Mouse (Mus musculus) hindbrain, embryonic 10.5 days (tissue): ENCODE results near the gene Arhgap22. TPM values are rescaled to one million over a fixed set of nuclear protein-coding genes. Genes with fewer than 3 reads are reported as not detected.

Experiments
- DNase-seq: peaks from one replicate; pipeline ENCODE4 v3.0.0-alpha.2; 2017; ENCODE audit warnings: low spot score
- H3K27ac ChIP-seq: fragments of 300-500 bp; sonication (generic); 2 replicates; pipeline ENCODE4 v1.5.1; 2016; ENCODE audit warnings: mild to moderate bottlenecking, moderate library complexity
- H3K27me3 ChIP-seq: fragments of 300-500 bp; sonication (generic); 2 replicates; pipeline ENCODE4 v1.6.1; 2016; ENCODE audit warnings: mild to moderate bottlenecking; ENCODE audit not compliant: poor library complexity, insufficient read depth, severe bottlenecking
- H3K36me3 ChIP-seq: fragments of 300-500 bp; sonication (generic); 2 replicates; pipeline ENCODE4 v1.6.1; 2016; ENCODE audit warnings: mild to moderate bottlenecking, moderate library complexity
- H3K4me1 ChIP-seq: fragments of 300-500 bp; sonication (generic); replicated peaks from 2 replicates; pipeline ENCODE4 v1.6.1; 2016; ENCODE audit warnings: mild to moderate bottlenecking
- H3K4me3 ChIP-seq: fragments of 300-500 bp; sonication (generic); 2 replicates; pipeline ENCODE4 v1.5.1; 2016; ENCODE audit warnings: mild to moderate bottlenecking, moderate library complexity
- H3K9me3 ChIP-seq: fragments of 300-500 bp; sonication (generic); 2 replicates; pipeline ENCODE4 v1.6.1; 2016; ENCODE audit warnings: mild to moderate bottlenecking, moderate library complexity
- WGBS: fragments of 180-500 bp; shearing (Covaris S2); methylation state at CpG from one replicate; pipeline ENCODE4 v1.1.7; 2016; 5-methylcytosine and 5-hydroxymethylcytosine counted together
- polyA plus RNA-seq: library from polyadenylated mRNA; unstranded; fragments of >200 nt; fragmentation: Nextera tagmentation; extraction: Ambion mirVana; gene quantifications from 2 replicates; pipeline ENCODE4 v1.2.1, GENCODE M21; 2016

Arhgap22 gene
- polyA plus RNA-seq, 1 experiment from 2014 or later: 4.2 TPM

GRCm38 (mm10) chr14:33369375-33369774, 155.5 kb downstream of the Arhgap22 start:
- Histone ChIP-seq H3K27me3 (no peaks in the 10 kb centered on the region), H3K4me1 (peaks cover 28% of the 10 kb centered on the region), H3K4me3 (no peak overlapping the region), H3K36me3 (no peaks in the 10 kb centered on the region), H3K27ac (no peak overlapping the region), H3K9me3 (no peaks in the 10 kb centered on the region)
- WGBS: 83% methylated on average over 12 of the region's 12 CpGs
- DNase-seq: no peak

GRCm38 (mm10) chr14:33370056-33370455, 156.2 kb downstream of the Arhgap22 start:
- DNase-seq: no peak
- Histone ChIP-seq H3K27me3 (no peaks in the 10 kb centered on the region), H3K9me3 (no peaks in the 10 kb centered on the region), H3K27ac (no peak overlapping the region), H3K4me3 (peak overlapping the region; percentile 13; the same call in 1 of the 2 replicates), H3K36me3 (no peaks in the 10 kb centered on the region), H3K4me1 (peaks cover 28% of the 10 kb centered on the region)
- 16% methylated on average over 7 of the region's 7 CpGs for WGBS

- Histone ChIP-seq H3K4me1 (peaks cover 28% of the 10 kb centered on the region), H3K4me3 (no peak overlapping the region), H3K9me3 (no peaks in the 10 kb centered on the region), H3K36me3 (0 out of 2 replicates have a peak, but pooled peaks cover 2% of the 10 kb centered on the region), H3K27ac (no peak overlapping the region), H3K27me3 (no peaks in the 10 kb centered on the region)
- peak; percentile 72 for DNase-seq
- 22% methylated on average over 3 of the region's 3 CpGs for WGBS
Observed at GRCm38 (mm10) chr14:33371248-33371647, 157.4 kb downstream of the Arhgap22 start.

GRCm38 (mm10) chr14:33373271-33373670, 159.4 kb downstream of the Arhgap22 start:
- H3K9me3 ChIP-seq: no peaks in the 10 kb centered on the region
- H3K4me1 ChIP-seq: peaks cover 17% of the 10 kb centered on the region
- peaks cover 7% of the 10 kb centered on the region; the same call in 1 of the 2 replicates for H3K36me3 ChIP-seq
- no peak for DNase-seq
- H3K4me3 ChIP-seq: no peak overlapping the region
- no peak overlapping the region for H3K27ac ChIP-seq
- WGBS: 66% methylated on average over 1 of the region's 1 CpGs
- no peaks in the 10 kb centered on the region for H3K27me3 ChIP-seq

- no peak for DNase-seq
- 93% methylated on average over 1 of the region's 1 CpGs for WGBS
- Histone ChIP-seq H3K27ac (no peak overlapping the region), H3K4me3 (no peak overlapping the region), H3K27me3 (no peaks in the 10 kb centered on the region), H3K36me3 (peaks cover 9% of the 10 kb centered on the region; the same call in 1 of the 2 replicates), H3K9me3 (no peaks in the 10 kb centered on the region), H3K4me1 (peaks cover 17% of the 10 kb centered on the region)
Observed at GRCm38 (mm10) chr14:33374089-33374488, 160.3 kb downstream of the Arhgap22 start.

- Histone ChIP-seq H3K4me1 (no peaks in the 10 kb centered on the region), H3K9me3 (no peaks in the 10 kb centered on the region), H3K36me3 (peaks cover 33% of the 10 kb centered on the region), H3K27me3 (no peaks in the 10 kb centered on the region), H3K4me3 (no peak overlapping the region), H3K27ac (no peak overlapping the region)
- no peak for DNase-seq
- 94% methylated on average over 3 of the region's 3 CpGs for WGBS
Observed at GRCm38 (mm10) chr14:33377211-33377610, 163.4 kb downstream of the Arhgap22 start.

GRCm38 (mm10) chr14:33378723-33379122, 164.9 kb downstream of the Arhgap22 start:
- no peaks in the 10 kb centered on the region for H3K9me3 ChIP-seq
- 80% methylated on average over 5 of the region's 5 CpGs for WGBS
- no peak overlapping the region for H3K4me3 ChIP-seq
- no peak overlapping the region for H3K27ac ChIP-seq
- H3K4me1 ChIP-seq: no peaks in the 10 kb centered on the region
- H3K36me3 ChIP-seq: peaks cover 48% of the 10 kb centered on the region
- DNase-seq: no peak
- no peaks in the 10 kb centered on the region for H3K27me3 ChIP-seq

- DNase-seq: no peak
- WGBS: 88% methylated on average over 6 of the region's 6 CpGs
Observed at GRCm38 (mm10) chr14:33380830-33381457, 167.1 kb downstream of the Arhgap22 start.

GRCm38 (mm10) chr14:33398065-33398860, 184.4 kb downstream of the Arhgap22 start:
- Histone ChIP-seq H3K4me3 (no peak overlapping the region), H3K36me3 (peaks cover 35% of the 10 kb centered on the region), H3K9me3 (no peaks in the 10 kb centered on the region), H3K4me1 (no peaks in the 10 kb centered on the region), H3K27ac (no peak overlapping the region), H3K27me3 (no peaks in the 10 kb centered on the region)
- no peak for DNase-seq
- WGBS: 88% methylated on average over 5 of the region's 5 CpGs

More at GRCm38 (mm10) chr14:33380830-33381457, 167.1 kb downstream of the Arhgap22 start:
- no peaks in the 10 kb centered on the region for H3K27me3 ChIP-seq
- H3K27ac ChIP-seq: no peak overlapping the region
- no peaks in the 10 kb centered on the region for H3K9me3 ChIP-seq
- H3K36me3 ChIP-seq: peaks cover 66% of the 10 kb centered on the region
- H3K4me1 ChIP-seq: no peaks in the 10 kb centered on the region
- no peak overlapping the region for H3K4me3 ChIP-seq

- H3K4me3 ChIP-seq: no peak overlapping the region
- 88% methylated on average over 3 of the region's 3 CpGs for WGBS
- no peaks in the 10 kb centered on the region for H3K9me3 ChIP-seq
- H3K4me1 ChIP-seq: no peaks in the 10 kb centered on the region
- no peak overlapping the region for H3K27ac ChIP-seq
- peaks cover 35% of the 10 kb centered on the region for H3K36me3 ChIP-seq
- no peak for DNase-seq
- no peaks in the 10 kb centered on the region for H3K27me3 ChIP-seq
Observed at GRCm38 (mm10) chr14:33400019-33400418, 186.2 kb downstream of the Arhgap22 start.

GRCm38 (mm10) chr14:33402331-33402730, 188.5 kb downstream of the Arhgap22 start:
- no peaks in the 10 kb centered on the region for H3K27me3 ChIP-seq
- no peak overlapping the region for H3K27ac ChIP-seq
- WGBS: 98% methylated on average over 1 of the region's 1 CpGs
- peaks cover 45% of the 10 kb centered on the region for H3K36me3 ChIP-seq
- no peak for DNase-seq
- H3K4me1 ChIP-seq: no peaks in the 10 kb centered on the region
- no peaks in the 10 kb centered on the region for H3K9me3 ChIP-seq
- H3K4me3 ChIP-seq: no peak overlapping the region

- Histone ChIP-seq H3K4me3 (no peak overlapping the region), H3K36me3 (peaks cover 7% of the 10 kb centered on the region), H3K27me3 (no peaks in the 10 kb centered on the region), H3K27ac (no peak overlapping the region), H3K4me1 (0 out of 2 replicates have a peak, but pooled peaks cover 4% of the 10 kb centered on the region), H3K9me3 (no peaks in the 10 kb centered on the region)
- 93% methylated on average over 1 of the region's 1 CpGs for WGBS
- DNase-seq: no peak
Observed at GRCm38 (mm10) chr14:33415746-33416145, 201.9 kb downstream of the Arhgap22 start.

- Histone ChIP-seq H3K4me3 (no peak overlapping the region), H3K36me3 (no peaks in the 10 kb centered on the region), H3K9me3 (no peaks in the 10 kb centered on the region), H3K27ac (no peak overlapping the region), H3K4me1 (no peaks in the 10 kb centered on the region), H3K27me3 (no peaks in the 10 kb centered on the region)
- WGBS: 90% methylated on average over 3 of the region's 3 CpGs
- DNase-seq: no peak
Observed at GRCm38 (mm10) chr14:33418311-33418909, 204.6 kb downstream of the Arhgap22 start.
